14 mouse cellular contexts compared by ENCODE assay signal in the genomic region with DNA sequence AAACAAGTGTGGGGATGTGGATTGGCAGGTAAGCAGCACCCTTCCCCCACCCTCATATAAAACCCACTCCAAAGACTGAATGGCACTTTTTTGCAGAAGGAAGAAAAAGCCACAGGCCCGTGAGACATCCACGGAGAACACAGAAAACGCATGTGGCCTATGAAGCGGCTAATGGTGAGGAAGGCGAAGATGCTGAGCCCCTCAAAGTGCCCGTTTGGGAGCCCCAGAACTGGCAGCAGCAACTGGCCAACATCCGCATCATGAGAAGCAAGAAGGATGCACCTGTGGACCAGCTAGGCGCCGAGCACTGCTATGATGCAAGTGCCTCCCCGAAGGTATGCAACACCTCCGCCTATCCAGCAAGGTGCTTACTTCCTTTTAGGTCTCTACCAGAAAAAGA. TPM values are rescaled to one million over a fixed set of nuclear protein-coding genes. Genes with fewer than 3 reads are reported as not detected.
DNase-seq lines count a peak whose midpoint lies in the region; ATAC-seq and TF ChIP-seq lines count a peak whose summit lies in the region.
"Had no signal": no experiment of that assay in that cellular context is flagged by ENCODE, and none has a peak within 500 bp of the region (broad histone marks: within the 10 kb centered on the region; RNA-seq: fewer than 3 reads in every experiment).

No protein-coding gene starts in this region.

- 90% methylated on average over 11 of the region's 11 CpGs for WGBS in heart, embryonic 13.5 days
- 87% methylated on average over 11 of the region's 11 CpGs for WGBS in liver, postnatal 0 days (ENCODE audit: insufficient replicate concordance)
- WGBS in liver, embryonic 12.5 days (ENCODE audit: insufficient replicate concordance) = 90% methylated on average over 11 of the region's 11 CpGs
- WGBS in embryonic facial prominence, embryonic 10.5 days = 97% methylated on average over 11 of the region's 11 CpGs
- WGBS in limb, embryonic 14.5 days = 92% methylated on average over 11 of the region's 11 CpGs

- no peak overlapping the region for H3K4me3 ChIP-seq in heart, embryonic 13.5 days
- no peak overlapping the region for H3K4me3 ChIP-seq in liver, postnatal 0 days (ENCODE audit: low read depth, low read length)
- H3K4me3 ChIP-seq in liver, embryonic 12.5 days = no peak overlapping the region
- peak overlapping the region; percentile 14; the same call in 1 of the 2 replicates for H3K4me3 ChIP-seq in embryonic facial prominence, embryonic 10.5 days
- no peak overlapping the region for H3K4me3 ChIP-seq in limb, embryonic 14.5 days (replicated peaks; ENCODE audit: low read length)

- peak overlapping the region; percentile 86 for H3K9ac ChIP-seq in heart, embryonic 13.5 days
- 0 out of 2 replicates have a peak overlapping the region, but pooled peaks have one; percentile 4 for H3K9ac ChIP-seq in liver, postnatal 0 days (replicated peaks)
- H3K9ac ChIP-seq in liver, embryonic 12.5 days = no peak overlapping the region
- H3K9ac ChIP-seq in limb, embryonic 14.5 days (ENCODE audit: low read depth, low read length, severe bottlenecking) = no peak overlapping the region

- DNase-seq in heart, postnatal 25 days (ENCODE audit: low spot score) = no peak
- no peak for DNase-seq in liver, postnatal 0 days
- DNase-seq in embryonic facial prominence, embryonic 10.5 days (ENCODE audit: low spot score) = no peak
- DNase-seq in limb, embryonic 14.5 days (ENCODE audit: low spot score) = no peak
- no peak for DNase-seq in B cell, adult 2 months
- DNase-seq: adrenal gland, postnatal 25 days; cerebellum, adult 2 months had no signal

- no peak for ATAC-seq in heart, embryonic 13.5 days (ENCODE audit: extremely low read depth, insufficient number of reproducible peaks, low FRiP score, low TSS enrichment)
- ATAC-seq in liver, postnatal 0 days = no peak
- ATAC-seq in liver, embryonic 12.5 days = no peak
- ATAC-seq in limb, embryonic 14.5 days (ENCODE audit: low FRiP score, low read depth) = no peak
- ATAC-seq in CD4-positive, CD25-positive, alpha-beta regulatory T cell, adult 4 months = no peak
- ATAC-seq: forebrain, embryonic 16.5 days had no signal

- peak overlapping the region; percentile 92 for H3K27ac ChIP-seq in heart, embryonic 13.5 days (replicated peaks)
- no peak overlapping the region for H3K27ac ChIP-seq in liver, postnatal 0 days (ENCODE audit: low read depth)
- H3K27ac ChIP-seq in liver, embryonic 12.5 days = no peak overlapping the region; the same call in 1 of the 2 replicates
- no peak overlapping the region for H3K27ac ChIP-seq in embryonic facial prominence, embryonic 10.5 days (replicated peaks)
- peak overlapping the region; percentile 90; the same call in 1 of the 2 replicates for H3K27ac ChIP-seq in limb, embryonic 14.5 days (replicated peaks; ENCODE audit: low read depth, low read length)
- H3K27ac ChIP-seq: macrophage had no signal

- H3K4me2 ChIP-seq in heart, embryonic 13.5 days = peak overlapping the region; percentile 96; the same call in 1 of the 2 replicates
- H3K4me2 ChIP-seq in liver, postnatal 0 days (ENCODE audit: low read depth, low read length) = no peak overlapping the region
- H3K4me2 ChIP-seq in liver, embryonic 12.5 days = no peak overlapping the region
- H3K4me2 ChIP-seq in limb, embryonic 14.5 days (replicated peaks; ENCODE audit: low read depth, low read length, severe bottlenecking) = no peak overlapping the region

- no peaks in the 10 kb centered on the region for H3K9me3 ChIP-seq in heart, embryonic 13.5 days
- no peaks in the 10 kb centered on the region for H3K9me3 ChIP-seq in liver, postnatal 0 days (ENCODE audit: low read length)
- H3K9me3 ChIP-seq in liver, embryonic 12.5 days (replicated peaks) = no peaks in the 10 kb centered on the region
- no peaks in the 10 kb centered on the region for H3K9me3 ChIP-seq in embryonic facial prominence, embryonic 10.5 days
- H3K9me3 ChIP-seq in limb, embryonic 14.5 days (ENCODE audit: control insufficient read depth, low read length) = no peaks in the 10 kb centered on the region

- TF ChIP-seq CTCF in liver, postnatal 0 days (IDR thresholded peaks at IDR 0.05; ENCODE audit: low read depth) = no peak

- no peak for TF ChIP-seq EP300 in liver, postnatal 0 days (IDR thresholded peaks at IDR 0.05; ENCODE audit: low read depth)

- TF ChIP-seq POLR2A in limb, embryonic 14.5 days (IDR thresholded peaks at IDR 0.05; ENCODE audit: borderline replicate concordance, extremely low read depth, insufficient read depth, insufficient read length) = no peak

- intact Hi-C loops in heart, postnatal 25 days (cut with DNase I) = loop anchor here (2.0 kb wide), 1 partner anchor 15 kb away; no protein-coding TSS in a partner anchor

- H3K4me1 ChIP-seq in heart, embryonic 13.5 days = peaks cover 49% of the 10 kb centered on the region
- peaks cover 19% of the 10 kb centered on the region for H3K4me1 ChIP-seq in liver, postnatal 0 days (ENCODE audit: insufficient read depth)
- H3K4me1 ChIP-seq in liver, embryonic 12.5 days = peaks cover 36% of the 10 kb centered on the region
- H3K4me1 ChIP-seq in embryonic facial prominence, embryonic 10.5 days = peaks cover 41% of the 10 kb centered on the region
- peaks cover 23% of the 10 kb centered on the region for H3K4me1 ChIP-seq in limb, embryonic 14.5 days (ENCODE audit: control insufficient read depth, insufficient read depth, low read length)

- peaks cover 32% of the 10 kb centered on the region for H3K36me3 ChIP-seq in heart, embryonic 13.5 days
- H3K36me3 ChIP-seq in liver, postnatal 0 days (replicated peaks; ENCODE audit: insufficient read depth, low read length) = peaks cover 12% of the 10 kb centered on the region
- peaks cover 28% of the 10 kb centered on the region for H3K36me3 ChIP-seq in liver, embryonic 12.5 days
- H3K36me3 ChIP-seq in embryonic facial prominence, embryonic 10.5 days (replicated peaks) = peaks cover 29% of the 10 kb centered on the region
- peaks cover 32% of the 10 kb centered on the region for H3K36me3 ChIP-seq in limb, embryonic 14.5 days (ENCODE audit: control insufficient read depth, insufficient read depth, low read length)

- peaks cover 41% of the 10 kb centered on the region for H3K27me3 ChIP-seq in heart, embryonic 13.5 days (replicated peaks)
- no peaks in the 10 kb centered on the region for H3K27me3 ChIP-seq in liver, postnatal 0 days (ENCODE audit: insufficient read depth, low read length)
- H3K27me3 ChIP-seq in liver, embryonic 12.5 days (replicated peaks) = no peaks in the 10 kb centered on the region
- H3K27me3 ChIP-seq in embryonic facial prominence, embryonic 10.5 days (replicated peaks; ENCODE audit: low read depth, poor library complexity, severe bottlenecking) = no peaks in the 10 kb centered on the region
- H3K27me3 ChIP-seq in limb, embryonic 14.5 days (ENCODE audit: control insufficient read depth, insufficient read depth, low read length) = no peaks in the 10 kb centered on the region

RNA-seq across cellular contexts. Expression of a gene that starts 1.4 kb away (rescaled TPM):
- polyA plus RNA-seq in heart, embryonic 13.5 days (2015; fragmentation: Nextera tagmentation; extraction: Ambion mirVana) = 9.6 and 9.8 TPM in 2 replicates
- 1 to 10 TPM; 2.8 to 3.4 TPM for total RNA-seq in heart, postnatal 25 days (2021)
- polyA plus RNA-seq in liver, postnatal 0 days (2015; fragmentation: Nextera tagmentation; extraction: Ambion mirVana) = 3.6 and 4.3 TPM in 2 replicates
- polyA plus RNA-seq in liver, embryonic 12.5 days (2016; fragmentation: Nextera tagmentation; extraction: Ambion mirVana) = 11.3 and 12.4 TPM in 2 replicates
- 22.4 and 27.3 TPM in 2 replicates for polyA plus RNA-seq in embryonic facial prominence, embryonic 10.5 days (2016; fragmentation: Nextera tagmentation; extraction: Ambion mirVana)
- 28.5 and 30.0 TPM in 2 replicates for polyA plus RNA-seq in limb, embryonic 14.5 days (2012; rRNA removed)
- polyA plus RNA-seq in limb, embryonic 14.5 days (2014; fragmentation: Nextera tagmentation; extraction: Ambion mirVana) = 17.8 and 21.5 TPM in 2 replicates
- 1 to 10 TPM; 3.1 to 6.0 TPM for polyA plus RNA-seq in CD4-positive, CD25-positive, alpha-beta regulatory T cell, adult 4 months (2017; shearing (Covaris generic))

RNA-seq across cellular contexts. Expression of a gene that starts 1.4 kb away (rescaled TPM):
- 43.4 and 47.9 TPM in 2 replicates for polyA plus RNA-seq in heart, embryonic 13.5 days (2015; fragmentation: Nextera tagmentation; extraction: Ambion mirVana)
- 100 to 1,000 TPM in 1 of 2 experiments, 10 to 100 TPM in 1; 93.9 to 101 TPM for total RNA-seq in heart, postnatal 25 days (2021)
- 9.3 and 11.3 TPM in 2 replicates for polyA plus RNA-seq in liver, postnatal 0 days (2015; fragmentation: Nextera tagmentation; extraction: Ambion mirVana)
- 30.8 and 35.0 TPM in 2 replicates for polyA plus RNA-seq in liver, embryonic 12.5 days (2016; fragmentation: Nextera tagmentation; extraction: Ambion mirVana)
- 70.2 and 70.4 TPM in 2 replicates for polyA plus RNA-seq in embryonic facial prominence, embryonic 10.5 days (2016; fragmentation: Nextera tagmentation; extraction: Ambion mirVana)
- 162 and 199 TPM in 2 replicates for polyA plus RNA-seq in limb, embryonic 14.5 days (2012; rRNA removed)
- polyA plus RNA-seq in limb, embryonic 14.5 days (2014; fragmentation: Nextera tagmentation; extraction: Ambion mirVana) = 62.9 and 70.6 TPM in 2 replicates
- polyA plus RNA-seq in CD4-positive, CD25-positive, alpha-beta regulatory T cell, adult 4 months (2017; shearing (Covaris generic)) = 10 to 100 TPM; 20.5 to 28.2 TPM

RNA-seq across cellular contexts. Expression of a gene that starts 16.3 kb away (rescaled TPM):
- polyA plus RNA-seq in heart, embryonic 13.5 days (2015; fragmentation: Nextera tagmentation; extraction: Ambion mirVana) = 46.8 and 51.1 TPM in 2 replicates
- 100 to 1,000 TPM in 1 of 2 experiments, 10 to 100 TPM in 1; 96.0 to 135 TPM for total RNA-seq in heart, postnatal 25 days (2021)
- 12.5 and 13.3 TPM in 2 replicates for polyA plus RNA-seq in liver, postnatal 0 days (2015; fragmentation: Nextera tagmentation; extraction: Ambion mirVana)
- polyA plus RNA-seq in liver, embryonic 12.5 days (2016; fragmentation: Nextera tagmentation; extraction: Ambion mirVana) = 14.6 and 15.2 TPM in 2 replicates
- polyA plus RNA-seq in embryonic facial prominence, embryonic 10.5 days (2016; fragmentation: Nextera tagmentation; extraction: Ambion mirVana) = 31.7 and 37.3 TPM in 2 replicates
- polyA plus RNA-seq in limb, embryonic 14.5 days (2012; rRNA removed) = 56.2 and 65.0 TPM in 2 replicates
- 60.1 and 71.5 TPM in 2 replicates for polyA plus RNA-seq in limb, embryonic 14.5 days (2014; fragmentation: Nextera tagmentation; extraction: Ambion mirVana)
- polyA plus RNA-seq in CD4-positive, CD25-positive, alpha-beta regulatory T cell, adult 4 months (2017; shearing (Covaris generic)) = not detected
- polyA plus RNA-seq: macrophage had no signal

RNA-seq across cellular contexts. Expression of a gene that starts 24.4 kb away (rescaled TPM):
- polyA plus RNA-seq in heart, embryonic 13.5 days (2015; fragmentation: Nextera tagmentation; extraction: Ambion mirVana) = not detected in 2 replicates
- total RNA-seq in heart, postnatal 25 days (2021) = not detected
- not detected in 2 replicates for polyA plus RNA-seq in liver, postnatal 0 days (2015; fragmentation: Nextera tagmentation; extraction: Ambion mirVana)
- polyA plus RNA-seq in liver, embryonic 12.5 days (2016; fragmentation: Nextera tagmentation; extraction: Ambion mirVana) = 0.33 TPM in 1 of 2 replicates, not detected in the other
- polyA plus RNA-seq in embryonic facial prominence, embryonic 10.5 days (2016; fragmentation: Nextera tagmentation; extraction: Ambion mirVana) = not detected in 2 replicates
- 0.47 and 0.58 TPM in 2 replicates for polyA plus RNA-seq in limb, embryonic 14.5 days (2012; rRNA removed)
- polyA plus RNA-seq in limb, embryonic 14.5 days (2014; fragmentation: Nextera tagmentation; extraction: Ambion mirVana) = 0.33 and 0.41 TPM in 2 replicates
- not detected for polyA plus RNA-seq in CD4-positive, CD25-positive, alpha-beta regulatory T cell, adult 4 months (2017; shearing (Covaris generic))
- total RNA-seq: adrenal gland, postnatal 25 days had no signal
- polyA plus RNA-seq: cerebellum, adult 2 months; forebrain, embryonic 16.5 days; heart, embryonic 14.5 days; kidney, embryonic 14.5 days; macrophage had no signal

RNA-seq across cellular contexts. Expression of a gene that starts 35.7 kb away (rescaled TPM):
- 15.1 and 15.8 TPM in 2 replicates for polyA plus RNA-seq in heart, embryonic 13.5 days (2015; fragmentation: Nextera tagmentation; extraction: Ambion mirVana)
- total RNA-seq in heart, postnatal 25 days (2021) = 10 to 100 TPM; 17.5 to 17.9 TPM
- 7.2 and 7.6 TPM in 2 replicates for polyA plus RNA-seq in liver, postnatal 0 days (2015; fragmentation: Nextera tagmentation; extraction: Ambion mirVana)
- polyA plus RNA-seq in liver, embryonic 12.5 days (2016; fragmentation: Nextera tagmentation; extraction: Ambion mirVana) = 19.7 and 20.4 TPM in 2 replicates
- polyA plus RNA-seq in embryonic facial prominence, embryonic 10.5 days (2016; fragmentation: Nextera tagmentation; extraction: Ambion mirVana) = 29.0 and 30.4 TPM in 2 replicates
- polyA plus RNA-seq in limb, embryonic 14.5 days (2012; rRNA removed) = 91.4 and 112 TPM in 2 replicates
- polyA plus RNA-seq in limb, embryonic 14.5 days (2014; fragmentation: Nextera tagmentation; extraction: Ambion mirVana) = 29.9 and 31.8 TPM in 2 replicates
- polyA plus RNA-seq in CD4-positive, CD25-positive, alpha-beta regulatory T cell, adult 4 months (2017; shearing (Covaris generic)) = 1 to 10 TPM; 3.7 to 5.4 TPM

Comparison
In these comparisons a context has a peak if more than half of its experiments do, and no peak if none do; other contexts are left out.
1. H3K9ac ChIP-seq: peak in heart, embryonic 13.5 days (single experiment) and liver, postnatal 0 days (single experiment); none in liver, embryonic 12.5 days (single experiment) and limb, embryonic 14.5 days (single experiment).
2. H3K27ac ChIP-seq: peak in heart, embryonic 13.5 days (single experiment) and limb, embryonic 14.5 days (single experiment); none in liver, postnatal 0 days (single experiment), liver, embryonic 12.5 days (single experiment) and embryonic facial prominence, embryonic 10.5 days (single experiment).
3. RNA of a gene that starts 16.3 kb away (polyA plus RNA-seq): 56.2 to 71.5 TPM in limb, embryonic 14.5 days, 46.8 to 51.1 TPM in heart, embryonic 13.5 days, 31.7 to 37.3 TPM in embryonic facial prominence, embryonic 10.5 days, 14.6 to 15.2 TPM in liver, embryonic 12.5 days and 12.5 to 13.3 TPM in liver, postnatal 0 days; not detected in CD4-positive, CD25-positive, alpha-beta regulatory T cell, adult 4 months; every median in the first group is over 10 times any median in the second.